Mouse (Mus musculus) layer of hippocampus, adult 18-20 months (tissue): ENCODE data around the gene Gnao1. TPM values are rescaled to one million over a fixed set of nuclear protein-coding genes. Genes with fewer than 3 reads are reported as not detected.

ENCODE experiments used
- DNase-seq, 2 experiments: peaks; one replicate each; pipeline ENCODE4 v3.0.0; 2022; ENCODE audit warnings: low spot score in 2 of 2
- total RNA-seq, 2 experiments: library from RNA; stranded (reverse); gene quantifications; 2 replicates each; pipeline ENCODE4 v1.2.3; 2021

The Gnao1 gene
- total RNA-seq, 2 experiments from 2014 or later = 655 to 677 TPM

- DNase-seq = peak in 1 of 2 experiments; percentile 56
These were observed 79.1 kb downstream of the Gnao1 start for GRCm38 (mm10) chr8:93888702-93889480.

DNA sequence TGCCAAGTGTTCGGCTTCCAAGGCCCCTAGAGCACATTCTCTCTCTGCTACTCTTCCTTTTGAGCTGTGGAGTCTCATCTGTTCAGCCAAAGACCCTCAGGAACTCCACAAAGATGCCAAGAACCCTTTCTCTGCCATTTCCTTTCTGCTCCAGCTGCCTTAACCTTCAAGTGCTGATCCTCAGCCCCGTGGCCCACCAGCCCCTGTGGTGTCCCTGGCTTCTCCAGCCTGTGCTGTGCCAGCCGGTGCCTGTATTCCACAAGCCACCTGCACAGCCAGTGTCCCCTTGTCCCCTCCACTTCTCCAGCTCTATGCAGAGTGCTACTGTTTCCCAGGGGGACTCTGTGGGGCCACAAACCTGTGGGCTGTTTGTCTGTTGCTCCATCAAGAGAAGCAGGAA, 83.8 kb downstream of the Gnao1 start:
- no peak for DNase-seq

DNA sequence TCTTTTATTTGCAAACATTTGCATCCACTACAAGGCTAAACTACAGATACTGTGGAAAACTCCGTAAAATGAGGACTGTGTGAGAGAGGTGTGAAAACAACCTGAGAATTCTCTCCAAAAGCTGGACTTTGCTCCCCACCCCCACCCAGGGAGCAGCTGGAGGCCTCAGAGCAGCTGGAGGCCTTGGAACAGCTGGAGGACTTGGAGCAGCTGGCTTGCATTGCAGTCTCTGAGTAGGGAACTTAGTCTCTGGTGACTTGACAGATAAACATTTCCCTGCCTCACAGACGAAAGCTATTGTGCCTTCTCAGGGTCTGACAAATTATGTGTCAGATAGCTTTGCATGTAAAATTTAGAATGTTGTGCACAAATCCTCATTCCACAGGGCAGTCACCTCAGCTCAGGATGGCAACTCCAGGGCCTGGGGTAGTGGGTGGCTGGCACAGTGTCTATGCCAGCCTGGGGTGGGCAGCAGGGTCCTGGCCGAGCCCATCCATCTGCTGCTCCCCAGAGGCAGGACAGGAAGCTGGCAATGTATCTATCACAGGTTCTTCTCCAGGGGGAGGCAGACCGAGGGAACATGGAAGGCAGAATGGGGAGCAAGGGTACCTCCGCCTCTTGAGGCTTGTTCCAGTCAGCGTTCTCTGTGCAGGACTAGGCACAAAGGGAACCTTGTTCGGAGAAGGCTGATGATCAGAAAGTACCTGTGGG, 87.2 kb downstream of the Gnao1 start:
- no peak for DNase-seq

DNA sequence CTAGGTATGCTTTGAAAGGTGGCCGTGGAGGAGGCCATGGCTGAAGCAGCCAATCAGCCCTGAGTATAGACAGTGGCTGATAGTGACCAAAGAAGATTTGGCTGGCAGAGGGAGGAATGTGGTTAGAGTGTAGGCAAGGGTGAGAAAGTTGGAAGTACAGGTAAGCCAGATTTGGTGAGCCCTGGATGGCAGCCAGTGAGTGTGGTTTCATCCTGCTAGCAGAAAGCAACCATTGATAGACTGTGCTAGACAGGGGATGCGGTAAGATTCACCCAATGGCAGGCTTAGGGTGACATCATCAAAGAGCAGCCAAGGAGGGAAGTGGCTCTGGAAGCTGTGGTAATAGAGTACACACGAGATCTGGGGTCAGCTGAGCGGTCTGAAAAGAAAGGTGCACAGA, 88.8 kb downstream of the Gnao1 start:
- no peak for DNase-seq

- no peak for DNase-seq
These were observed 92.3 kb downstream of the Gnao1 start for GRCm38 (mm10) chr8:93902040-93902439.

DNA sequence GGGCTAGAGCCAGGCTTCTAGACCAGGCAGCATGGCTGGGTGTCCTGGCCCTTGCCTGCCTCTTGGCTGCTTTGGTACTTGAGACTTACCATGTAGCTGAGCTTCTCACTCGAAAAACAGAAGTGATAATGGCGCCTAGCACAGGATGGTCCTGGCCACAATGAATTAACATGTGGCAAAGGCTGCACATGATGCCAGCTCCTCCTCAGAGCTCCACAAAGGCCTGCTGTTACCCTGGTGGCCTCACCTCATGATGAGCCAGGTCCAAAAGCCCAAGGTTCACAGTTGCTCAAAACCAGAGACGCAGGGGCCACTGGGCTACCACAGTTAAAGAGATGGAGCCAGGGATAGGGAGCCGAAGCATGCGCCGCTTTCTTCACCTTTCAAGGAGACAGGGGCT, 97.2 kb downstream of the Gnao1 start:
- no peak for DNase-seq

DNA sequence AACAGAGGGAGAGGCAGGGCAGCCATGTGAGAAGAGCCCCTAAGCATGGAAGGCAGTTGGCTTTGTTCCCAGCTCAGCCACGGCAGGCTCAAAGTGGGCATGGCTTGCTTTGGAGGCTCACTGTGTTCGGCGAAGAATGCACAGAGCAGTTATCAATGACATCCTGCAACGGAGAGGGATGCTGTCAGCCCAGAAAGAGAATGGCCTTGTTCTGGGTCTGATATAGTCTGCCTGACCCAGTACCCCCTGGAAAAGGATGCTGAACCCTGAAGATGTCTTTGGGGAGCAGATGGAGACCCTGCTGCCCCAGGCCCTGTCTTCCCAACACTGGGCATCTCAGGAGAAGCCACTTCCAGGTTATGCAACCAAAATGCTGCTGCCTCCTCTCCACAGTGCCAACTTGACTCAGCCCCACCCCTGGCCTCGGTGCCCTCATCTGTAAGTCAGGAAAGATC, 98.2 kb downstream of the Gnao1 start:
- peak in 1 of 2 experiments; percentile 54 for DNase-seq

- DNase-seq = no peak
These were observed 98.8 kb downstream of the Gnao1 start for GRCm38 (mm10) chr8:93908546-93908945.

DNA sequence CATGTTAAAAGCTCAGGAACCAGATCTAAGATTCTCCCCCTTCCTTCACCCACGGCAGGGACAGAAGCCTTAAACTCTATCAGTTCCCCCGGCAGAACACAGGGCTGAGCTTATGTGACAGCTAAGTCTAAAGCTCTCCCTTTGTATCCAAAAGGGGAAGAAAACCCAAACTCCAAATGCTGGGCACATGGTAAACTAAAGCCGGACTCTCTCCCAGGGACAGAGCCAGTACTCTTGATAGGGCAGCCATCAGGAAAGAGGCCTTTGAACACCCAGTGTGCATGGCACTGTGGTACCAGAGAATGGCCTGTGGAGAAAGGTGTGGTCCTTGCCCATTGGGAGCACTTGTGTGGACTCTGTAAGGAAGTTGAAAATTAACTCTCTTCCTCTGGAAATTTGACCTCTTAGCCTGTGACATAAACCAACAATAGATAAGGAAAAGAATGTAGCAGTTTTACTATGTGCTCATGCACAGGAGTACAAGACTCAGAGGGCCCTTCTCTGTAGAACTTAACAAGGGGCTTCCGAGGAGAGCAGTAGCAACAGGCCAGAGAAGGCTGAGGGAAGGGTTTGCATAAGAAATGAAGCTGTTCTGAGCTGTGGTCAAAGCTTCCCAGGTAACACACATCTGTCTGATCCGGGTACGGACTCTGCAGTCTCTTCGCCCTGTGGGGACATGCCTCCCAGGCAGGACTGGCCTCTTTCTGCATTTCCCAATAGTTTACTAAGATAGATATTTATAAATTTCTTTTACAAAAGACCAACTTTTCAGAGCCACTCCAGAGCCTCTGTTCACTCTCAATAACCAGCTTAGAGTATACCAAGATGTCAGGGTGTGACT, 102.2 kb downstream of the Gnao1 start:
- DNase-seq = no peak

DNA sequence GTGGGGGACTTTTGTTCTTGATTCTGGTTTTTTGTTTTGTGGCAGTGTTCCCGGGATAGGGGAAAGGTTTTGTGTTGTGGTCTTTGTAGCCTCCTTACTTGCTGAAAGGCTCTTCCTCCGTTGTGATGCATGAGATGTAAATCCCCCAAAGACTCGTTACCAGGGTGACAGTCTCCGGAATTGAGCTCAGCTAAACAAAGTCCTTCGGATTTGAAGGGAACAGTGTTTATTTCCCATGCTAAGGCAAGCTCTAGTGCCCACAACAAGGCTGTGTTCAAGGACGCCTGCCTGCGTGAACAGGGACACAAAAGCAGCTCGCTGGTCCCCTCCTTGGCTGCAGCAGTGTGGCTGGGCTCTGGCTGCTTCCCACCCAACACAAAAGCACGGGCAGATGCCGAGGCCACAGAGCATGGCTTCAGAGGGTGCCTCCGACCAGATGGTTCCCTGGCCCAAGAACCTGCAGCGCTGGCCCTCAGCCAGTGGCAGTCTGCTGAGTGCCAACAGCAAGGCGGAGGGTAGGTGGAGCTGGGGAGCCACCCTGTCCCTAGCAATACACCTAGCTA, 108.2 kb downstream of the Gnao1 start:
- peak; percentile 76 to 85 for DNase-seq

GRCm38 (mm10) chr8:93918580-93918979, 108.8 kb downstream of the Gnao1 start:
- DNase-seq = no peak

GRCm38 (mm10) chr8:93919422-93919821, 109.7 kb downstream of the Gnao1 start:
- no peak for DNase-seq

GRCm38 (mm10) chr8:93919916-93920589, 110.3 kb downstream of the Gnao1 start:
- DNase-seq = no peak

GRCm38 (mm10) chr8:93920590-93920948, 110.8 kb downstream of the Gnao1 start:
- no peak for DNase-seq

DNA sequence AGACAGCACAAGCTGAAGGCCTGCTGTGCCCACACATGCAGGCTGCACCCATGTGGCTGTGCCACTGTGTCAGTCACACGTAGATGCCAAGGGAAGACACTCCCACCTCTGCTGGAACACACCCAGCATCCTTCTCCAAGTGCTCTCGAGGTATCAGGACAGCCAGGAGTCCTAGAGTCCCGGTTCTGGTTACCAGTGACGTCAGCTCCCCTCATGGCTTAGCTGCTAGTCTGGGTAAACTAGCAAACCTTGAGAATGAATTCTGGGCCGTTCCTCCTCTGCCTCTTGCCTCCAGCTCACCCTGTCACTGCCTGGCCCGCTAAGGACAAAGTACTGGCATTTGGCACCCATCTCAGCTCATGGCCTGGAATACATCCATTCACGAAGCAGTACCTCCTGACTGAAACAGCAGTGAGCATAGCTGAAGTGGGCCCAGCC, 114.2 kb downstream of the Gnao1 start:
- peak in 1 of 2 experiments; percentile 65 for DNase-seq

DNA sequence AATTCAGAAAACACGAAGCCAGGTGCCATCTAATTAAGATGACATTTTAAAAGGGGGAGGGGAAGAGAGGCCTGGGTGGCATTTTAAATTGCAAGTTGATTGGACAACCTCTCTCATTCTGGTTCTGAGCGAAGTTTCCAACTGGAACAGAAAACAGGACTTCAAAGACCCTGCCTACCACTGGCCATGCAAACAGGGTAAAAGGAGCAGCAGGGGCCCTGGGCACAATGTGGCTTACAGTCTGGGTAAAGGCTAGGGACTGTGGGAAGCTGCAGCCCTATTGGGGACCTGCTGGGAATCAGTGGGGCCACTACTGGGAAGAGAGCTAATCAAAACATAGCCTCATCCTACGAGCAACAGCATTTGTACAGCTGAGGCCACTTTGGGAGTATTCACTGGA, 115.7 kb downstream of the Gnao1 start:
- DNase-seq = no peak

DNA sequence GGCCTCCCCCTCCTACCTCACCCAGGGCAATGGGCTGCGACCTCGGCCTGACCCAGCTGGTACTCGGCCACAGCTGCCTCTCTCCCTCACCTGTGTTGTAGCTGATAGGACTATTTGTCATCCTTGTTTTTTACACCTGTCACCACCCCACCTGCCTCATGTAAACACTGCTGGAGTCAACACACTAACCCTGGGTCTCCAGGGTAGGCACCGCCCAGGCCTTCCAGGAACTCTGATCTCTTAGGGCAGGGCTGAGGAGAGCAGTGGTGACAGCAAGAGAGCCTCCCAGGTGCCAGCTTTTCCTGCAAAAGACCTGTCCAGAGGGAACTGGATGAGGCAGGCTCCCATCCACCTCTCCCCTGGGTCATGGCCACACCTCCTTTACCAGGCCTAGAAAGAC, 119.5 kb downstream of the Gnao1 start:
- no peak for DNase-seq

DNA sequence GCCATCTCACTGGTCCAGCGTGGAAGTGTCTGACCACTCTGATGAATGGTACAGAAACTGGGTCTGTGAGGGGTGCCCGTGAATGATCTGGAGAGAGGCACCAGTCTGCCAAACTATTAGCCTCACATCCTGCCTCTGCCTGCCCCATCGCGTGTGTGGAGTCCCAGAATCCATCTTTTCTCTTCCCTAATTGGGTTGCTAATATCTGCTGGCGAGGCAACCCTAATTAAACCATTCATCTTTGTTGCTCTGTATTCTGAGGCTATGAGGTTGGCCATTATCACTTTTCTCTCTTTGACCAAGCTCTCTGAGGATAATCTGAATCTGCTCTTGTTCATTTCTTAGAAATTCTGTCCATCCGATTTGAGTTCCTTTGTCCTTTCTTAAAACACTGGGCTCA, 121.6 kb downstream of the Gnao1 start:
- no peak for DNase-seq

- DNase-seq = peak; percentile 80 to 89
These were observed 123.1 kb downstream of the Gnao1 start for GRCm38 (mm10) chr8:93932873-93933272.

- no peak for DNase-seq
These were observed 123.5 kb downstream of the Gnao1 start for GRCm38 (mm10) chr8:93933288-93933687.

DNA sequence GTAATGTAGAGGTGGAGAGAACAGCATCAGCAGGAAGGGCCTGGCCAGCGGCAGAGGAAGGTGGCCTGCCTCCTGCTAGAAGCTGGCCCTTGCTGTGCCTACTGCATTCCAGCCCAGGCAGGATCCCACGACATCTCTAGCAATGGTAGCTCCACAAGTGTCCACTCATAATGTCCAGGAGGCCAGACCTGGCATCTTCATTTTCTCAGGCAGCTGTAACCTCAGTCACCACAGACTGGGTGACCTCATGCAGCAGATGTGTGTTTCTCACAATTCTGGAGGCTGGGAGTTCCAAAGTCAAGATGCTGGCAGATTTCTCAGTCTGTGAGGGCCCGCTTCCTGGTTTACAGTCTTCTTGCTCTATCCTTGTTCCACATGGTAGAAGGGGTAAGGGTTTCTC, 128.4 kb downstream of the Gnao1 start:
- DNase-seq = no peak
